Mouse (Mus musculus) forebrain, postnatal 0 days (tissue): ENCODE data around the gene Zbtb46. TPM values are rescaled to one million over a fixed set of nuclear protein-coding genes. Genes with fewer than 3 reads are reported as not detected.
A peak's percentile ranks its signal among the peaks of the same experiment; 100 is the strongest.
"Not testable (repeated sequence)": the region's sequence is repeated elsewhere in the genome, so short reads cannot be mapped to it uniquely, and the experiment has no call there.

Experiments used
- ATAC-seq: fragments of 200-750 bp; cut with Nextera tagmentation; 2 replicates; pipeline ENCODE4 v1.8.0; 2017; ENCODE audit warnings: mild to moderate bottlenecking, moderate library complexity
- DNase-seq: peaks from one replicate; pipeline ENCODE4 v3.0.0-alpha.2; 2015
- H3K27ac ChIP-seq: fragments of 300-500 bp; sonication (generic); 2 replicates; pipeline ENCODE4 v1.5.1; 2014; ENCODE audit warnings: low read depth, mild to moderate bottlenecking, antibody characterized with exemption, low read length, moderate library complexity, mixed read lengths
- H3K27me3 ChIP-seq: fragments of 300-500 bp; sonication (generic); 2 replicates; pipeline ENCODE4 v1.6.1; 2014; ENCODE audit warnings: mild to moderate bottlenecking, low read length, mixed read lengths; ENCODE audit not compliant: insufficient read depth
- H3K36me3 ChIP-seq: fragments of 300-500 bp; sonication (generic); 2 replicates; pipeline ENCODE4 v1.6.1; 2014; ENCODE audit warnings: mild to moderate bottlenecking, moderate library complexity; ENCODE audit not compliant: insufficient read depth
- H3K4me1 ChIP-seq: fragments of 300-500 bp; sonication (generic); 2 replicates; pipeline ENCODE4 v1.6.1; 2014; ENCODE audit warnings: antibody characterized with exemption; ENCODE audit not compliant: insufficient read depth
- H3K4me2 ChIP-seq: fragments of 300-500 bp; sonication (generic); 2 replicates; pipeline ENCODE4 v1.6.1; 2014; ENCODE audit warnings: low read depth, mild to moderate bottlenecking, moderate library complexity
- H3K4me3 ChIP-seq: fragments of 300-500 bp; sonication (generic); 2 replicates; pipeline ENCODE4 v1.5.1; 2014; ENCODE audit warnings: low read depth, low read length, mixed read lengths
- H3K9ac ChIP-seq: fragments of 300-500 bp; sonication (generic); 2 replicates; pipeline ENCODE4 v1.6.1; 2014; ENCODE audit warnings: mild to moderate bottlenecking
- H3K9me3 ChIP-seq: fragments of 300-500 bp; sonication (generic); 2 replicates; pipeline ENCODE4 v1.6.1; 2016; ENCODE audit warnings: low read length
- CTCF ChIP-seq: sonication (generic); IDR thresholded peaks from 2 replicates; pipeline ENCODE4 v1.5.1; 2016; ENCODE audit warnings: antibody characterized with exemption, control low read depth, low read depth
- whole genome bisulfite sequencing: fragments of 180-500 bp; shearing (Covaris S2); extraction: QIAGEN DNeasy Blood & Tissue Kit; methylation state at CpG from one replicate; pipeline ENCODE4 v1.1.7; 2014; 5-methylcytosine and 5-hydroxymethylcytosine counted together
- polyA plus RNA-seq: library from polyadenylated mRNA; unstranded; fragments of >200 nt; fragmentation: Nextera tagmentation; extraction: Ambion mirVana; gene quantifications from 2 replicates; pipeline ENCODE4 v1.2.1, GENCODE M21; 2015
- total RNA-seq: library from RNA; depleted of rRNA; stranded (reverse); fragments of >200 nt; gene quantifications from 2 replicates; pipeline ENCODE4 v1.2.3, GENCODE M21; 2014; rRNA removed

Gene Zbtb46
- total RNA-seq (11.7 and 17.7 TPM in 2 replicates), polyA plus RNA-seq (8.2 and 11.0 TPM in 2 replicates)

GRCm38 (mm10) chr2:181459153-181459672 is at the start of gene Zbtb46:
TSS of gene Zbtb46 (minus strand) at chr2:181459426.
- Histone ChIP-seq H3K4me3 (peak within 1 kb of the TSS; percentile 85), H3K4me2 (peak within 1 kb of the TSS; percentile 98), H3K9ac (peak within 1 kb of the TSS; percentile 69), H3K4me1 (no peaks in the 10 kb centered on the region), H3K9me3 (no peaks in the 10 kb centered on the region), H3K27ac (no peak within 1 kb of the TSS), H3K36me3 (no peaks in the 10 kb centered on the region), H3K27me3 (0 out of 2 replicates have a peak, but pooled peaks cover 2% of the 10 kb centered on the region)
- DNase-seq (peak; percentile 69), ATAC-seq (peak; percentile 77)
- under 1% methylated on average over 70 of the region's 83 CpGs for WGBS
- no peak for TF ChIP-seq CTCF

- TF ChIP-seq CTCF, result no peak
- ATAC-seq, result no peak
- 77% methylated on average over 4 of the region's 4 CpGs for WGBS
Measured at GRCm38 (mm10) chr2:181498644-181499043, 39.4 kb upstream of the Zbtb46 start.

GRCm38 (mm10) chr2:181497548-181497875 is 38.3 kb upstream of the Zbtb46 start:
- DNase-seq, result peak; percentile 34
- under 1% methylated on average over 12 of the region's 12 CpGs for WGBS

More at GRCm38 (mm10) chr2:181498644-181499043, 39.4 kb upstream of the Zbtb46 start:
- Histone ChIP-seq H3K27ac (no peak overlapping the region), H3K4me1 (peaks cover 5% of the 10 kb centered on the region; the same call in 1 of the 2 replicates), H3K4me2 (no peak overlapping the region), H3K27me3 (no peaks in the 10 kb centered on the region), H3K36me3 (peaks cover 34% of the 10 kb centered on the region), H3K4me3 (no peak overlapping the region), H3K9ac (no peak overlapping the region), H3K9me3 (no peaks in the 10 kb centered on the region)
- DNase-seq, result no peak

GRCm38 (mm10) chr2:181496831-181497547 is 37.8 kb upstream of the Zbtb46 start, which contains the start of gene Tpd52l2:
TSS of gene Tpd52l2 (plus strand) at chr2:181497142.
- no peak for TF ChIP-seq CTCF
- 2% methylated on average over 46 of the region's 46 CpGs for WGBS

More at GRCm38 (mm10) chr2:181497548-181497875, 38.3 kb upstream of the Zbtb46 start:
- peaks cover 5% of the 10 kb centered on the region; the same call in 1 of the 2 replicates for H3K4me1 ChIP-seq
- no peaks in the 10 kb centered on the region for H3K9me3 ChIP-seq
- no peaks in the 10 kb centered on the region for H3K27me3 ChIP-seq
- peak overlapping the region; percentile 95 for H3K4me2 ChIP-seq
- H3K27ac ChIP-seq, result peak overlapping the region; percentile 86
- peak; percentile 16; the same call in 1 of the 2 replicates for ATAC-seq
- H3K36me3 ChIP-seq, result peaks cover 23% of the 10 kb centered on the region
- H3K9ac ChIP-seq, result peak overlapping the region; percentile 90
- peak overlapping the region; percentile 93 for H3K4me3 ChIP-seq
- no peak for TF ChIP-seq CTCF

GRCm38 (mm10) chr2:181496281-181496680 is 37.1 kb upstream of the Zbtb46 start:
- peak overlapping the region; percentile 93 for H3K4me3 ChIP-seq
- ATAC-seq, result peak; percentile 73
- H3K4me1 ChIP-seq, result peaks cover 5% of the 10 kb centered on the region; the same call in 1 of the 2 replicates
- H3K9me3 ChIP-seq, result no peaks in the 10 kb centered on the region
- no peaks in the 10 kb centered on the region for H3K27me3 ChIP-seq
- 14% methylated on average over 8 of the region's 8 CpGs for WGBS
- H3K27ac ChIP-seq, result peak overlapping the region; percentile 81
- H3K9ac ChIP-seq, result peak overlapping the region; percentile 90
- TF ChIP-seq CTCF, result peak; percentile 74
- H3K4me2 ChIP-seq, result peak overlapping the region; percentile 95
- peaks cover 12% of the 10 kb centered on the region for H3K36me3 ChIP-seq
- DNase-seq, result peak; percentile 79

More at GRCm38 (mm10) chr2:181496831-181497547, 37.8 kb upstream of the Zbtb46 start, which contains the start of gene Tpd52l2:
- ATAC-seq (peak; percentile 99), DNase-seq (peak; percentile 97)
- peaks cover 19% of the 10 kb centered on the region for H3K36me3 ChIP-seq
- no peaks in the 10 kb centered on the region for H3K27me3 ChIP-seq
- H3K4me2 ChIP-seq, result peak within 1 kb of the TSS; percentile 95
- H3K27ac ChIP-seq, result peak within 1 kb of the TSS; percentile 86
- H3K9ac ChIP-seq, result peak within 1 kb of the TSS; percentile 90
- peaks cover 5% of the 10 kb centered on the region; the same call in 1 of the 2 replicates for H3K4me1 ChIP-seq
- H3K9me3 ChIP-seq, result no peaks in the 10 kb centered on the region
- peak within 1 kb of the TSS; percentile 93 for H3K4me3 ChIP-seq

GRCm38 (mm10) chr2:181495845-181496244 is 36.6 kb upstream of the Zbtb46 start:
- not testable (repeated sequence) for H3K27me3 ChIP-seq, H3K36me3 ChIP-seq, H3K4me3 ChIP-seq, DNase-seq, ATAC-seq, H3K9me3 ChIP-seq, H3K27ac ChIP-seq, H3K9ac ChIP-seq, H3K4me1 ChIP-seq
- peak overlapping the region; percentile 95; the same call in 1 of the 2 replicates for H3K4me2 ChIP-seq
- WGBS, result 69% methylated on average over 8 of the region's 8 CpGs
